Comparison of ENCODE assay signal across 11 mouse cellular contexts in genomic region chr17:5911591-5911990, GRCm38 (mm10). TPM values are rescaled to one million over a fixed set of nuclear protein-coding genes. Genes with fewer than 3 reads are reported as not detected.
DNase-seq lines count a peak whose midpoint lies in the region; ATAC-seq lines count a peak whose summit lies in the region.
"Had no signal": no experiment of that assay in that cellular context is flagged by ENCODE, and none has a peak within 500 bp of the region (broad histone marks: within the 10 kb centered on the region; RNA-seq: fewer than 3 reads in every experiment).

No protein-coding gene starts in this region.

- no peak overlapping the region for H3K4me3 ChIP-seq in hindbrain, embryonic 16.5 days (ENCODE audit: low read length)
- H3K4me3 ChIP-seq in hindbrain, embryonic 11.5 days (ENCODE audit: low read depth, low read length), result no peak overlapping the region
- no peak overlapping the region for H3K4me3 ChIP-seq in liver, embryonic 15.5 days (replicated peaks)
- H3K4me3 ChIP-seq: forebrain, embryonic 10.5 days; heart, embryonic 12.5 days had no signal

- H3K4me2 ChIP-seq in hindbrain, embryonic 16.5 days (ENCODE audit: low read length), result no peak overlapping the region
- no peak overlapping the region for H3K4me2 ChIP-seq in hindbrain, embryonic 11.5 days (replicated peaks; ENCODE audit: low read depth, low read length)
- H3K4me2 ChIP-seq in liver, embryonic 15.5 days, result no peak overlapping the region
- H3K4me2 ChIP-seq: heart, embryonic 12.5 days had no signal

- H3K27me3 ChIP-seq in hindbrain, embryonic 16.5 days (replicated peaks; ENCODE audit: control insufficient read depth, insufficient read depth, low read length), result no peaks in the 10 kb centered on the region
- H3K27me3 ChIP-seq in hindbrain, embryonic 11.5 days (ENCODE audit: control insufficient read depth, insufficient read depth, low read length), result no peaks in the 10 kb centered on the region
- no peaks in the 10 kb centered on the region for H3K27me3 ChIP-seq in liver, embryonic 15.5 days
- H3K27me3 ChIP-seq: CH12.LX; heart, embryonic 12.5 days had no signal

- H3K9me3 ChIP-seq in hindbrain, embryonic 16.5 days (ENCODE audit: control insufficient read depth, low read length), result no peaks in the 10 kb centered on the region
- H3K9me3 ChIP-seq in hindbrain, embryonic 11.5 days (ENCODE audit: control insufficient read depth, low read length), result no peaks in the 10 kb centered on the region
- no peaks in the 10 kb centered on the region for H3K9me3 ChIP-seq in liver, embryonic 15.5 days (replicated peaks)
- H3K9me3 ChIP-seq: forebrain, embryonic 10.5 days; heart, embryonic 12.5 days had no signal

- no peak overlapping the region for H3K27ac ChIP-seq in hindbrain, embryonic 16.5 days (ENCODE audit: low read depth, low read length)
- no peak overlapping the region for H3K27ac ChIP-seq in hindbrain, embryonic 11.5 days (ENCODE audit: low read depth, low read length)
- peak overlapping the region; percentile 62 for H3K27ac ChIP-seq in liver, embryonic 15.5 days (replicated peaks)
- H3K27ac ChIP-seq: forebrain, embryonic 10.5 days had no signal

- H3K9ac ChIP-seq in hindbrain, embryonic 16.5 days (ENCODE audit: low read depth, low read length), result no peak overlapping the region
- H3K9ac ChIP-seq in hindbrain, embryonic 11.5 days (ENCODE audit: low read depth, low read length), result no peak overlapping the region
- H3K9ac ChIP-seq in liver, embryonic 15.5 days, result no peak overlapping the region
- H3K9ac ChIP-seq: heart, embryonic 12.5 days had no signal

- H3K4me1 ChIP-seq in hindbrain, embryonic 16.5 days (ENCODE audit: control insufficient read depth, insufficient read depth, low read depth, low read length), result no peaks in the 10 kb centered on the region
- no peaks in the 10 kb centered on the region for H3K4me1 ChIP-seq in hindbrain, embryonic 11.5 days (replicated peaks; ENCODE audit: control insufficient read depth, insufficient read depth, low read length)
- H3K4me1 ChIP-seq in liver, embryonic 15.5 days (replicated peaks), result 0 out of 2 replicates have a peak, but pooled peaks cover 6% of the 10 kb centered on the region
- H3K4me1 ChIP-seq: heart, embryonic 12.5 days had no signal

- 75% methylated on average over 12 of the region's 12 CpGs for WGBS in hindbrain, embryonic 16.5 days
- 81% methylated on average over 12 of the region's 12 CpGs for WGBS in hindbrain, embryonic 11.5 days
- 79% methylated on average over 12 of the region's 12 CpGs for WGBS in liver, embryonic 15.5 days (ENCODE audit: insufficient replicate concordance)

- peak; percentile 92 for ATAC-seq in hindbrain, embryonic 16.5 days
- no peak for ATAC-seq in hindbrain, embryonic 11.5 days (ENCODE audit: low FRiP score)
- ATAC-seq in liver, embryonic 15.5 days (ENCODE audit: insufficient read depth), result 0 out of 2 replicates have a peak, but pooled peaks have one; percentile 30
- ATAC-seq in megakaryocyte progenitor cell, adult 5-6 weeks (replicated peaks; ENCODE audit: poor library complexity), result no peak
- no peak for ATAC-seq in activated CD4-positive, CD25-positive, alpha-beta regulatory T cell, adult 4 months

- no peaks in the 10 kb centered on the region for H3K36me3 ChIP-seq in hindbrain, embryonic 16.5 days (ENCODE audit: control insufficient read depth, insufficient read depth, low read length)
- no peaks in the 10 kb centered on the region for H3K36me3 ChIP-seq in hindbrain, embryonic 11.5 days (ENCODE audit: control insufficient read depth, insufficient read depth, low read length)
- H3K36me3 ChIP-seq in liver, embryonic 15.5 days (replicated peaks), result peaks cover 23% of the 10 kb centered on the region

- no peak for DNase-seq in hindbrain, embryonic 11.5 days (ENCODE audit: low spot score)
- DNase-seq in cerebellum, postnatal 14 days, result peak; percentile 20 to 38
- peak; percentile 72 to 78 for DNase-seq in layer of hippocampus, postnatal 10 days (ENCODE audit: low spot score in 2 of 2)
- no peak for DNase-seq in gastrocnemius, adult 8-10 months (ENCODE audit: low spot score in 2 of 2)

RNA-seq across cellular contexts. Expression of gene Synj2, which starts 29.5 kb away (rescaled TPM):
- 1.9 and 2.1 TPM in 2 replicates for polyA plus RNA-seq in hindbrain, embryonic 16.5 days (2015; fragmentation: Nextera tagmentation; extraction: Ambion mirVana)
- polyA plus RNA-seq in hindbrain, embryonic 11.5 days (2014; fragmentation: Nextera tagmentation; extraction: Ambion mirVana), result 1.3 and 1.8 TPM in 2 replicates
- 10 to 100 TPM; 37.9 to 38.9 TPM for total RNA-seq in layer of hippocampus, postnatal 10 days (2021)
- 2.4 and 2.6 TPM in 2 replicates for polyA plus RNA-seq in liver, embryonic 15.5 days (2015; fragmentation: Nextera tagmentation; extraction: Ambion mirVana)
- 7.5 and 8.3 TPM in 2 replicates for total RNA-seq in megakaryocyte progenitor cell, adult 5-6 weeks (2015)
- 9.8 and 11.0 TPM in 2 replicates for total RNA-seq in megakaryocyte progenitor cell, adult 5-6 weeks (2017)
- 10 to 100 TPM; 12.6 to 13.3 TPM for polyA plus RNA-seq in activated CD4-positive, CD25-positive, alpha-beta regulatory T cell, adult 4 months (2017; shearing (Covaris generic))
- total RNA-seq in gastrocnemius, adult 8-10 months (2022), result 10 to 100 TPM; 27.1 to 40.6 (median 29.6) TPM

Comparison
In these comparisons a context has a peak if more than half of its experiments do, and no peak if none do; other contexts are left out.
1. ATAC-seq: peak in hindbrain, embryonic 16.5 days (single experiment) and liver, embryonic 15.5 days (single experiment); none in hindbrain, embryonic 11.5 days (single experiment), megakaryocyte progenitor cell, adult 5-6 weeks (single experiment) and activated CD4-positive, CD25-positive, alpha-beta regulatory T cell, adult 4 months (single experiment).
2. DNase-seq: peak in cerebellum, postnatal 14 days (2 of 2) and layer of hippocampus, postnatal 10 days (2 of 2); none in hindbrain, embryonic 11.5 days (single experiment) and gastrocnemius, adult 8-10 months (0 of 2).